Comparison of ENCODE assay signal across 9 mouse cellular contexts in genomic region chr14:72516376-72516775, GRCm38 (mm10). TPM values are rescaled to one million over a fixed set of nuclear protein-coding genes. Genes with fewer than 3 reads are reported as not detected.
DNase-seq lines count a peak whose midpoint lies in the region; ATAC-seq and TF ChIP-seq lines count a peak whose summit lies in the region.
"Had no signal": no experiment of that assay in that cellular context is flagged by ENCODE, and none has a peak within 500 bp of the region (broad histone marks: within the 10 kb centered on the region; RNA-seq: fewer than 3 reads in every experiment).

No protein-coding gene starts in this region.

- no peak for DNase-seq in gastrocnemius, adult 2 months
- DNase-seq in gastrocnemius, postnatal 14 days = no peak
- DNase-seq in thymus, postnatal 14 days = peak; percentile 18
- no peak for DNase-seq in thymus, adult 18-20 months
- DNase-seq in kidney, postnatal 4 days = peak; percentile 70 to 74
- DNase-seq in spleen, postnatal 36 days (ENCODE audit: low spot score in 2 of 2) = no peak

- TF ChIP-seq CTCF in gastrocnemius, adult 2 months (IDR thresholded peaks at IDR 0.05) = peak; percentile 48

- 24% methylated on average over 5 of the region's 5 CpGs for WGBS in forebrain, embryonic 13.5 days
- 24% methylated on average over 5 of the region's 5 CpGs for WGBS in midbrain, embryonic 12.5 days

- no peaks in the 10 kb centered on the region for H3K27me3 ChIP-seq in forebrain, embryonic 13.5 days
- H3K27me3 ChIP-seq in midbrain, embryonic 12.5 days = no peaks in the 10 kb centered on the region

- H3K9ac ChIP-seq in forebrain, embryonic 13.5 days = no peak overlapping the region
- no peak overlapping the region for H3K9ac ChIP-seq in midbrain, embryonic 12.5 days (replicated peaks)

- H3K4me2 ChIP-seq in forebrain, embryonic 13.5 days = no peak overlapping the region
- H3K4me2 ChIP-seq in midbrain, embryonic 12.5 days (replicated peaks) = no peak overlapping the region

- H3K4me1 ChIP-seq in forebrain, embryonic 13.5 days = no peaks in the 10 kb centered on the region
- H3K4me1 ChIP-seq in midbrain, embryonic 12.5 days = no peaks in the 10 kb centered on the region

- H3K36me3 ChIP-seq in forebrain, embryonic 13.5 days (ENCODE audit: poor library complexity, severe bottlenecking) = no peaks in the 10 kb centered on the region
- H3K36me3 ChIP-seq in midbrain, embryonic 12.5 days = no peaks in the 10 kb centered on the region

- H3K4me3 ChIP-seq in gastrocnemius, adult 2 months = no peak overlapping the region
- H3K4me3 ChIP-seq in forebrain, embryonic 13.5 days = no peak overlapping the region
- no peak overlapping the region for H3K4me3 ChIP-seq in midbrain, embryonic 12.5 days

- no peaks in the 10 kb centered on the region for H3K9me3 ChIP-seq in forebrain, embryonic 13.5 days (replicated peaks)
- H3K9me3 ChIP-seq in midbrain, embryonic 12.5 days = no peaks in the 10 kb centered on the region

- peak; percentile 59; the same call in 1 of the 2 replicates for ATAC-seq in forebrain, embryonic 13.5 days
- ATAC-seq in midbrain, embryonic 12.5 days (ENCODE audit: low FRiP score, low read depth) = peak; percentile 56; the same call in 1 of the 2 replicates

- H3K27ac ChIP-seq in gastrocnemius, adult 2 months = no peak overlapping the region
- no peak overlapping the region for H3K27ac ChIP-seq in forebrain, embryonic 13.5 days
- H3K27ac ChIP-seq in midbrain, embryonic 12.5 days (replicated peaks) = no peak overlapping the region

- intact Hi-C loops in gastrocnemius, adult 2 months (cut with DNase I) = no loop called here
- intact Hi-C loops in gastrocnemius, postnatal 14 days (cut with DNase I; ENCODE audit: low total_unique reads) = no loop called here

RNA-seq across cellular contexts. Expression of gene Gm9195, which starts 24.7 kb away (rescaled TPM):
- total RNA-seq in gastrocnemius, adult 2 months (2021) = not detected
- total RNA-seq in gastrocnemius, postnatal 14 days (2021) = not detected
- polyA plus RNA-seq in forebrain, embryonic 13.5 days (2015; fragmentation: Nextera tagmentation; extraction: Ambion mirVana) = not detected in 2 replicates
- not detected in 2 replicates for polyA plus RNA-seq in midbrain, embryonic 12.5 days (2016; fragmentation: Nextera tagmentation; extraction: Ambion mirVana)
- total RNA-seq: layer of hippocampus, adult 8-10 months had no signal

Comparison
In these comparisons a context has a peak if more than half of its experiments do, and no peak if none do; other contexts are left out.
1. DNase-seq: peak in thymus, postnatal 14 days (single experiment) and kidney, postnatal 4 days (2 of 2); none in gastrocnemius, adult 2 months (single experiment), gastrocnemius, postnatal 14 days (single experiment), thymus, adult 18-20 months (0 of 2) and spleen, postnatal 36 days (0 of 2).